Mouse (Mus musculus) B cell, adult 2 months (primary cell): Measurements from ENCODE around the gene Msi2.

Experiments
- DNase-seq, 2 experiments: peaks; one replicate each; pipeline ENCODE4 v3.0.0; 2022

Msi2 gene

GRCm38 (mm10) chr11:88395076-88395990, 323.0 kb downstream of the Msi2 start:
- DNase-seq, result no peak

DNA sequence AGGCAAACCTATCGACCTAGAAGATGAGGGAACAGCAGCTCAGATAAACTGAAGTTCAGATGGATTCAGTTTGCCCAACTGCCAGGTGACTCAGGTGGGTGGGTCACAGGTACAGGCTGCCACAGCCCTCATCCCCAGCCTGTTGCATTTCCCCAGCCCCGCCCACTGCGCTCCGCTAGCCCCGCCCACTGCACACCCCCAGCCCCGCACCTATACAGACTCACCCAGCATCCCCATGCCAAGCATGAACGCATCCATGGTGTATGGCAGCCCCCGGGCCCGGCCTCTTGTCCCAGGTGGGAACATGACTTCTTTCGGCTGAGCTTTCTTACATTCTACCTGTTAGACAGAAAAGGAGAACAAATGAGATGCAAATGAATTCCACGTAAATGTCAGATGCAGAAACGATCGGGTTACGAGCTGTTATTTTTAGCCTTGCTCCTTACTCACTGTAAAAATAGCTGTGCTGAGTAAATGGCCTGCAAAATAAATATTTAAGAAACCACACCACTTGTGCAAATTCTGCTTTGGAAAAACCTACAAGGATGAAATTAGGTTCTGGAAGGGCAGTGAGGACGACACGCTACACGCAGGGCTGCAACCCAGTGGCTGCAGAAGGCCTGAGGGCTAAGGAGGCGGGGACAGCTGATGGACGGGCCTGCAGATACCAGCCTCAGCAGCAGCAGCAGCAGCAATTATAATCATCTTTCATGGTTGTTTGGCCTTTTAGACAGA, 323.8 kb downstream of the Msi2 start:
- DNase-seq, result no peak

GRCm38 (mm10) chr11:88392715-88393114, 325.6 kb downstream of the Msi2 start:
- DNase-seq, result no peak

GRCm38 (mm10) chr11:88391181-88391814, 327.0 kb downstream of the Msi2 start:
- no peak for DNase-seq

DNA sequence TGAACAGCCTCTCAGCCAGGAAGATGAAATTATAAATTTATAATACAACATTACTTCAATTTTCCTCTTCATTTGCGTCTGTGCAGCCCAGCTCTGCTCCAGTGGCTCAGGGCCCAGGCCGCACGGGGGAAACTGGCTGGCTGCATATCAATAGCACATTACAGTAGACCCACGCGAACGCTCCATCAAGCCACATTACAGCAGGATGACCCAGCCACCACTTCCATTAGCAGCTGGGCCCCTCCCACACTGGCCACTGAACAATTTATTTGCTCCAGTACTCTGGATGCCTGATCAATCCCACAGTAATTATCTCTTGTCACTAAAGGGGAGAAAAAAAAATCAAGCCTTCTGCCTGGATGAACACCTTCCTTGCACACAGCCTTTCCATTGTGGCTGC, 328.8 kb downstream of the Msi2 start:
- no peak for DNase-seq

GRCm38 (mm10) chr11:88386916-88387315, 331.4 kb downstream of the Msi2 start:
- no peak for DNase-seq

- no peak for DNase-seq
Measured at GRCm38 (mm10) chr11:88382449-88382848, 335.9 kb downstream of the Msi2 start.

- DNase-seq, result no peak
Measured at GRCm38 (mm10) chr11:88381145-88381909, 337.0 kb downstream of the Msi2 start.

- DNase-seq, result no peak
Measured at GRCm38 (mm10) chr11:88379635-88380034, 338.7 kb downstream of the Msi2 start.

GRCm38 (mm10) chr11:88378686-88379339, 339.5 kb downstream of the Msi2 start:
- DNase-seq, result no peak

- no peak for DNase-seq
Measured at GRCm38 (mm10) chr11:88372589-88372988, 345.7 kb downstream of the Msi2 start.

- no peak for DNase-seq
Measured at GRCm38 (mm10) chr11:88369898-88370297, 348.4 kb downstream of the Msi2 start.

- no peak for DNase-seq
Measured at GRCm38 (mm10) chr11:88367501-88367900, 350.8 kb downstream of the Msi2 start.

- no peak for DNase-seq
Measured at GRCm38 (mm10) chr11:88365914-88366540, 352.3 kb downstream of the Msi2 start.

- no peak for DNase-seq
Measured at GRCm38 (mm10) chr11:88364231-88364630, 354.1 kb downstream of the Msi2 start.

DNA sequence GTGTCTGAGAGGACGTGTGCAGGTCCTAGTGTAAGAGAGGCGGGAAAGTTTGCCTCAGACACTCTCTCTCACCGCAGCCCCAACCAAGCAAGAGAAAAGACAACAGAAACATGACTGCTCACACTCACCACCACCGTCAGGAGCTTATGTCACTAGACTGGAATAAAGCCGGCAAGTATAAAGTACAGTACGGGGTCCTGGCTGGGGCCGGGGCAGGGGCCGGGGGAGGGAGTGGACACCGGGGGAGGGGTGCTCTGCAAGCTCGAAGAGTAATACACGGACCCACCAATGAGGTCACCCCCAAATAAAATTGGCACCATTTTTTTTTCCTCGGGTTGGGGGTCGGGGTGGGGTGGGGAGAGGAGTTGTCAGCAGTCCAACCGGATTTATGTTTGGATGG, 354.8 kb downstream of the Msi2 start:
- DNase-seq, result no peak

- no peak for DNase-seq
Measured at GRCm38 (mm10) chr11:88359736-88360135, 358.6 kb downstream of the Msi2 start.

- DNase-seq, result no peak
Measured at GRCm38 (mm10) chr11:88357325-88357724, 361.0 kb downstream of the Msi2 start.

DNA sequence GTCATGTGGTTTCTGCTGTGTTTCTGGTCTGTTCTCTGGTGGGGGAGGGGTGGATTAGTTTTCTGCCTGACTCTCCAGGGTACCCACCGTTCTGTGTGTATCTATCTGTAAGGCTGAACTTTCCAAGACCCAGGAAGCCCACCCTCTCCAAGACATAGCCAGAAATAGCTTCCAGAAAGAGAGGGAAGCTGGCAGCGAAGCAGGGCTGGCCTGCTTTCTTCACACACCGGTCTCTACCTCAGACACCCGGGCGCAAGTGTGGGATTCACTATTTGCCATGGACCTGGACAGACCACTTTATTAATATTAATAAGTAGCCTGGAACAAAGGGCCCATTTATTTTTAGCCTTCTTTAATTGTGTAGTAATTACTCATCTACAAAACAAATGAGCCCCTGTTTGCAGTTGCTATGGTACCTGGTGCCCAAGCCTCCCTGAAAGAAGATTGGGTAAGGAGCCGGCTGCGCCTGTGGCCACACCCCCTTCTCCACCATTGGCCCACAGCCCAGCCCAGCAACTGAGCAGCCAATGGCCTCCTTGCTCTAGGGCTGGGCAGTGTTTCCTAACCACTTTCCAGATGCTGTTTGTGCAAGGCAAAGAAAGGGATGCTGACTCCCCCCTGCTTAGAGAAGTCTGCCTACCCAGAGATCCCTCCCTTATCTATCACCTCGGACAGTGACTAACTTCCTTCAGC, 361.6 kb downstream of the Msi2 start:
- no peak for DNase-seq

DNA sequence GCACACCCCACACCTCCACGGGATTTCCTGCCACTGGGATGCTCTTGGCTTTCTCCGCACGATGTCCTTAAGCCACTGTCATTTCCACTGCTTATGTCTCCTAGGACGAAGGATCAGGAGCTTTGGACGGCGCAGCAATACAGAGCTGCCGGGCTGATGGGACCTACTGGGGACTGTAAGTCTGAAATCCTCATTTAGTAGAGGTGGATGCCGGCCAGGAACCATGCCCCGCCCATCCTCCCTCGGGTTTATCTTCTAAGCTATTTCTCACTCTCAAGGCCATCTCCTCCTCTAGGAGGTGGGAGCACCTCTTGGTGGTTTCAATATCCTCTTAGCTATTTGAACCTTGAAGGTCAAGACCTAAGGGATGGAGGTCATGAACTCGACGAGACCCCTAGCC, 362.3 kb downstream of the Msi2 start:
- DNase-seq, result no peak

- DNase-seq, result no peak
Measured at GRCm38 (mm10) chr11:88354771-88355170, 363.5 kb downstream of the Msi2 start.
